Mouse (Mus musculus) regulatory T cell (primary cell): ENCODE measurements around the gene Clec2e.
"Not testable (repeated sequence)": the region's sequence is repeated elsewhere in the genome, so short reads cannot be mapped to it uniquely, and the experiment has no call there.

Experiments used
- in situ Hi-C: fragments of 300-600 bp; cut with MboI, MseI; formaldehyde crosslinking; loops from one replicate; pipeline ENCODE4 v1.15.1; 2025; ENCODE audit warnings: high pct_unique_total_duplicates

Gene Clec2e

DNA sequence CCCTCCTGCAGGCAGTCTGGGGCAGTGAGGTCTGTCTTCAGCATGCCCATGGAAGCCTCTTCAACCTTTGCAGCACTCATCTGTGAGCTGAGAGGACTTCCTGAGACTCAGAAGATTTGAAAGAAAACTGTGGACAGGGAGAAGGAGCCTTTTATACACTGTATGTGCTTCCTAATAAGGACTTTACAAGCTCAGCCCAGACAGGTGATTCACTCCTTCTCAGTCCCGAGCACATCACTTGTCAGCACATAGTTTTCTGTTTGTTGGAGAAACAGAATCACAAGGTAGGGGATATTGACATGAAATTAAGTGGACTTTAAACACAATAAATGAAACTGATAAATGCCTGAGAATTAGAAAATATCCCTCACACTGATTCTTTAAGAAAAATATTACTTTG is at the start of gene Clec2e:
Gene Clec2e, minus strand, starts transcription at position 120 of the 400 bp plus-strand sequence.
- in situ Hi-C loops: not testable (repeated sequence)

DNA sequence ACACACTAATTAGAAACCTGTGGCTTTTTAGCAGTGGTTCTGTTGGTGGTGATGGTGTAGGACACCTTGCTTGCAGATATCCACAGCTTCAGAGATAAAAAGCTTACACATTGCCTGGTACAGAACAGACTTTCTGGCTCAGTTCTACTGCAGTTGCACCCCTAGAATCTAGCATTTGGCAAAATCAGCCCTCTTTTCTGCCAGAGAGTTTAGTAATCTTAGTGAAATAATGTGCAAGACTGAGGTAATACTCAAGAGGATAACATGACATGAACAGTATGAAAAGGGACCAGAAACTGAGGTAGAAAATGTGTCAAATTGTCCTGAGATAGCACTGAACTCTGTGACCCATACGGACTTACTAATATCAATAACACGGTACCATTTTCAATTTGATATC is 46.1 kb upstream of the Clec2e start:
- in situ Hi-C loops: no loop called here

DNA sequence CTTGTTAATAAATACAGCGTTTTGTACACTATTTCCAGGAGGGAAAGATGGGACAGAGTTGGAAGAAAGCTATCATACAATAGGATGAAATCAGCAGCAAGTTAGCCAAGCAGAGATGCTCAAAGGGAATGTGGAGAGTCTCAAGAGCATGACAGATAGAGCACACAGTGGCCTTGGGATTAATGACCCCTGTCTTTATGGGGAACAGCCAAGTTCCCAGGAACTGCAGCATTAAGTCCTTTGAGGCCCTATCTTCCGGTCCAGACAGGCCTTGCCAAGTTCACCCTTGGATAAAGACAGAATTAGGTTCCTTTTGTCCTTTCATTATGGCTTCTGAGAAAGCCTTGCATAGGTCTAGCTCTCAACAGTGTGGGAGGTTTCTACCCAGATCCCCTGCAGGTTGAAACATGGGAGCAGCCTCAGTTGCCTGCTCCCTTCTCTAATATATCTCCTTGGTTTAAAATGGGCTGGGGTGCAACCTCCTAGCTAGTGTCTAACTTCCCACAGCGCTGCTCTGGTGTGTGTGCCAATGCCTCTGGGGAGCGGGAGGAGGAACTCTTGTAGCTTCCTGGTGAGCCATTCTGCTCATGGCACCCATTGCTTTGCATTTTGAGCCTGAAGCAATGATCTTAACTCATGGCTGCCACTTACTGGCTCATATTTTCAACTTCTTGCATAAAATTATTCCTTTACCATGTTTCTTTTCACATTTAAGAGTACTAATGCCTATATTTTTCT is 32.1 kb upstream of the Clec2e start:
- in situ Hi-C loops: no loop called here

DNA sequence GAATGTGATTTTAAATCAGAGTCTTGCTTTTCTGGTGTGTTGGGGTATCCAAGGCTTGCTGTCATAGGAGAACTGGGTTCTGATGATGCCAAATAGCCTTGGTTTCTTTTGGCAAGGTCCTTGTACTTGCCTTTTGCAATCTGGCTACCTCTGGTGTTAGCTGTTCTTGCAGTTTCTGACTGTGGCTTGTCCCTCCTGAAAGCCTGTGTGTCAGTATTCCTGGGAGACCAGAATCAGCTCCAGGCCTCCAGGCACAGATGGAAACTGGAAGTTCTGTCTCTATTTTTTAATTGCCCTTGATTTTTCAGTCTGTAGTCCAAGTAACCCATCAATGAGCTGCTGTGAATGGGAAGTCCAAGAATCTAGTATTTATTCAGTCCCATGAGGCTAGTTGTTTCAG is 26.1 kb upstream of the Clec2e start:
- in situ Hi-C loops: no loop called here

DNA sequence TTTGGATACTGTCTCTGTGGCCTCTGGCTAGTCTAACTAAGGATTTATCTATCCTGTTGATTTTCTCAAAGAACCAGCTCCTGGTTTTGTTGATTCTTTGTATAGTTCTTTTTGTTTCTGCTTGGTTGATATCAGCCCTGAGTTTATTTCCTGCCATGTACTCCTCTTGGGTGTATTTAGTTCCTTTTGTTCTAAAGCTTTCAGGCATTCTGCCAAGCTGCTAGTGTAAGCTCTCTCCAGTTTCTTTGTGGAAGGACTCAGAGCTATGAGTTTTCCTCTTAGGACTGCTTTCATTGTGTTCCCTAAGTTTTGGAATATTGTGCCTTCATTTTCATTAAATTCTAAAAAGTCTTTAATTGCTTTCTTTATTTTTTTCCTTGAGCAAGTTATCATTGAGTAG is 23.8 kb upstream of the Clec2e start:
- in situ Hi-C loops: loop anchor here (5.0 kb wide), 1 partner anchor 38 kb away; no protein-coding TSS in a partner anchor

DNA sequence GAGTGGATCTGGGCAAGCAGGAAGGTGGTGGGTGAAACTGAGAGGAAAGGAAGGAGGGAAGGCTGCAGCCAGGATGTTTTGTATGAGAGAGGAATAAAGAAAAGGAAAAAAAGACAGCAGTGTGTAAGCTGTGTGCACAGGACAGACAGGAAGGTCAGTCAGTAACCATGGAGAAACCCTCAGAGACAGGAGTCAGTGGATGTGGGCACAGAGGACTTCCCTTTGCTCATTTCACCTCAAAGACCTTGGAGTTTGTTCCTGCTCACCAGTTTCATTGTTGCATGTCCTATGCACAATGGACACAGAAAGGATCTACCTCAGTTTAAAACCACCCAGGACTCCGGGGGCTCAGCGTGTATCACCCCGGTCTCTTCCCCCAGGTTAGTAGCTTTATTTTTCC is 15.5 kb upstream of the Clec2e start:
- in situ Hi-C loops: no loop called here

DNA sequence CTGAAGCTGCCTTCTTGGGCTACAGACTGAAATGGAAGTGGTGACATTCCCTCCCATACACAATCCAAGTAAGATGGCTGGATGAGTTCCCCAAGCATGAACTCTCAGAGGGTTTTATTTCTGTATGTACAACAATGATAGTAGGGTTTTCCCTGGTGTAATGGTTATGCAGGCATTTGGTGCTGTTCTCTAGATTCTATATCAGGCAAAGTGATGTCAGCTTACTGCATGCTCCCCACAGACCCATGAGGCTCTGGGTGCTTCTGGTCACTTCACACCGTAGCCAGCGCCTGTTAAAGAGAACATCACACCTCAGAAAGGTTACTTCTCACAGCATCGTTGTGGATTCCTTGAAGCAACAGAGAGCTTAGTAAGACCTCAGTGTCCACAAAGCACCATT is 13.5 kb upstream of the Clec2e start:
- in situ Hi-C loops: not testable (repeated sequence)

DNA sequence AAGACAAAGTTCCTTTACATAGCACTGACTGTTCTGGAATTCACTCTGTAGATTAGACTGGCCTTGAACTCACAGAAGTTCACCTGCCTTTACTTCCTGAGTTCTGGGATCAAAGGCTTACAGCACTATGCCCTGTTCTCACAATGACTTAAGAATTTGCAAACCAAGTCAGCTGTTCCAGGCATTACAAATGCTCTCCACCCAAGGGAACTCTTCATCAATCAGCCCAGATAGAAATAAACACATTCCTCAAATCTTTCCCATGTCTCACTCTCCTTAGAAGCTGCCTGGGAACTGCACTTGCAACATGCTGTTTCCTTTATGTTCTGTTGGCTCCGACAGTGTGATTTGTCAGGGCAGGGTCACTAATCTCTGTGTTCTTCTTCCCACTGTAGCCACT is 13.1 kb upstream of the Clec2e start:
- in situ Hi-C loops: no loop called here

DNA sequence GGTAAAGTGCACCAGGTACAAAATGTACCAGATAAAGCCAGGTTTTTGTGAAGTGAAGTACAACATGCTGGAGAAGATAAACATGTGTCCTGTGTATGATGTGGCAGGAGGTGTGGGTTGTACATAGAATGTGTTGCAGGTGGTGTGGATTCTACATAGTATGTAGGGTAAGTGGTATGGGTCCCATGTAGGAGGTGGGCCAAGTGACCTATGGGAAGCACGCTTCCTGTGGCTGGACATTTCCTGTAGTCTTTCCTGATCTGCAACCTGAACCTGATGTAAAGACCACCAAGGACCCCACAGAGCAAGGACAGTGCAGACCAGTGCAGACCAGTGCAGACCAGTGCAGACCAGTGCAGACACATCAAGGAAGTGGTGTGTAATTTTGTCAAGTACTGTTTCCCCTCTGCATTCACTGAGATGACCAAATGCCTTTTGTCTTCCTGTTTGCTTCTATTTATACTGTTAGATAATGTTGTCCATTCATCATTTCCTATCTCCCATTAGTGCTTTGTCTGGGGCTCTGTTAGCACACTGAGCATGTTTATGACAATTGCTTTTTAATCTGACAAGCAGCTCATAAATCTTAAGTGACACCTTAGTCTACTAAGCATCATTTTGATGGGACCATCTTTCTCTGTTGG is 12.4 kb upstream of the Clec2e start:
- in situ Hi-C loops: no loop called here

DNA sequence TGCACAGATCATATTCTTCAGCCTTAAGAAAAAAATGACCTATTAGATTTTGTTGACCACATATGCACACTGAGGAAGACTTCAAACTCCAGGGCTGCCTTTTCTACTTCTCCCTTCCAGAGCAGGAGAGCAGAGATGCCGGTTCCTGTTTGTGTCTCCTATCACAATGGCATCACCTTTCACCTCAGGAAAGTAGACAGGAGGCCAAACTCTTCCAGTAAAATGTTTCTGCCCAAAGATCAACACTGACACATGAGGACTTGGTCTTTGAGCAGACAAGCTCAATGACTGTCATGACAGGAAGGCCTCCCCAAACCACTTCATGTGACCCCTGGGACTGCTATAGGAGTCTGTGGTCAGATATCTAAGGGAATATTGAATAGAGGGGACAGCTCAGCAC is 11.8 kb upstream of the Clec2e start:
- in situ Hi-C loops: no loop called here

DNA sequence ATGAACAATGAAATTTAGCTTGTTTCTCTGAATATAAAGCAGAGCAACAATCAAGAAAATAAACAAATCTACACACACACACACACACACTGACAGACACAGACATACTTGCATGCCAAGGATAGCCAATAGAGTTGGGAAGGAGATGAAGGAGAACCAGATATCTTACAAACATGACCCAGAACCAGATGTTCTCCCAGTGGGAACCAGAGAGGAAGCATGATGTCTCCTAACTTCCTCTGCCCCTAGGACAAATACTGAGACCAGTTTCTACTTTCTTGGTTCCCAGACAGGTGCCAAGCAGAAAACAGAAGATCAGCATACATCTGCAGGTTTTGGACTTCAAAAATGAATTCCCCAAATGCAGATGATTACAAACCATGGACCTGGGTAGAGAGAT is 7.2 kb upstream of the Clec2e start:
- in situ Hi-C loops: no loop called here

DNA sequence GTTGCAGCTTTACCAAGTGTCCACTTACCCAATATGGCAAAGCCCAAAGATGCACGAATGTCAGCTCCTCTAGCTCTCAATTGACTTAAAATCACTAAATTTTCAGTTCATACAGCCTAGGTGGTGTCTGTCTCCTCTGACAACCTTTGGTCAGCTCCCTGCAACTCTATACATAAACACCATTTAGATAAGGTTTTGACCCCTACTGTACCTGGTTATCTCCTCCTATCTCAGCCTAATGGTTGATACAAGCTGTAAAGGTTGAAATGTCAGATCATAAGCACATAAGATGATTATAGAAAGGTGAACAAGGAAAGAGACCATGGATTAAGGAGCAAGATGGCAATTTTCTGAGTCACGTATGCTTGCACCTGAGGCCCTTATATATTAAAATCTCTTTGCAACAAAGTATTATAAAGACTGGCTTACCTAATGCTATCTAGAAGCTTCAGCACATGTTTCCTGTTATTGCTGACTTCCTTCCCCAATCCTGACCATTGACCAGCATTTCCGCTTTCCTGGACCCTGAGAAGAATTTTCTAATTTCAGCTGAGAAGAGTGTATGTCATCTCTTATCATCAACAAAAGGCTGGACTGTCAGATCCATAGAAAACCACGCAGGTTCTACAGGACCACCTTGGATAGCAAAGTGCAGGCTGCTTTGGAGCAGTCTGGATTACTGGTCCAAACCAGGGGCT is 2.3 kb upstream of the Clec2e start:
- in situ Hi-C loops: no loop called here

DNA sequence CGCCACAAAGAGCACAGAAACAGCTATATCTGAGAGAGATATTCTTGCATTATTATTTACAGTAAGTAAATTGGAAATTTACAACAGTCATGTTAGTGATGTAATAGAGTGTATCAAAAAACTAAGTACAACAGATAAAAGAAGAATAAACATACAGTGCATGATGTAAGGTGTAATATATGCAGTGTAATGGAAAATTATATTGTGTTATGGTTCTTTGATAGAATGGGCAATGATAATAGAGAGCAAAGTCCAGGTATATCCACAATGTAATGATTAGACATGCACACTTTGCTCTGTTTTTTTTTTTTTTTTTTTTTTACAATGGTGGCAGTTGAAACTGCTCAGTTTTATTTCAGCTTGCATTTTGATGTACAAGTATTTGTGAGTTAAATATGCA is 891 bp upstream of the Clec2e start:
- in situ Hi-C loops: no loop called here

DNA sequence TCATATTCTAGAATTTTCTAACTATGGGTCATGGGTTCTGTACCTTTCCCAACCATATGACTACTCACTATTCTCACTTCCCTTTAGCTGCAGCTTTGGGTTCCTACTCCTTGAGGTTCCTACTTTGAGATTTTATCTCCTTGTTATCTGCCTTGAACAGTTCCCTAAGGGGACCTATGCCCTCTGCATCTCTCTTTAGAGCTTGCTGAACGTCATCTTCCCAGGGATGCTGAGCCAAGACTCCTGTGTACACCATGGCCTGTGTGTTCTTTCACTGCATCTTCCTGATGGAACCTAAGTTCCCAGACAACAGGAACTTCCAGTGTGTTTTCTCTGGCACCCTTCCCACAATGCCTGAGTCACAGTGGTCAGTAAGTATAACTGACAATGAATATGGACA is 2.8 kb downstream of the Clec2e start:
- in situ Hi-C loops: loop anchor here (25.0 kb wide), 1 partner anchor 264 kb away; no protein-coding TSS in a partner anchor

DNA sequence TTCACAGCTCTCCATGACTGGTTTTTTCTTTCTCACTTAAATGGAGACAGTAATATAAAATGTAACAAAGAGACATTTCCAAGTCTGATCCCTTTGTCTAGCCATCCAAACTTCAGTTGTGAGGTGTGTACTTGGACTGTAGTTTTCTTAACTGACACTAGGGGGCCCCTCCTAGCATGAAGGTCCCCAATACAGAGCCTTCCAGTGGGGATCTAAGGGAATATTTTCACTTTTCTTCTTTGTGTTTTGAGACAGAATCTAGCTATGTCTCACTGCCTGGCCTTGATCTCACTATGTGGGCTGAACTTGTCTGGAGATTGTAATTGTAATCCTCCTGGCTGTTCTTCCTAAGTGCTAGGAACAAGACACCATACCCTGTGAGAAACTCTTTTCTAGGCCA is 5.5 kb downstream of the Clec2e start:
- in situ Hi-C loops: loop anchor here (25.0 kb wide), 1 partner anchor 267 kb away; no protein-coding TSS in a partner anchor

DNA sequence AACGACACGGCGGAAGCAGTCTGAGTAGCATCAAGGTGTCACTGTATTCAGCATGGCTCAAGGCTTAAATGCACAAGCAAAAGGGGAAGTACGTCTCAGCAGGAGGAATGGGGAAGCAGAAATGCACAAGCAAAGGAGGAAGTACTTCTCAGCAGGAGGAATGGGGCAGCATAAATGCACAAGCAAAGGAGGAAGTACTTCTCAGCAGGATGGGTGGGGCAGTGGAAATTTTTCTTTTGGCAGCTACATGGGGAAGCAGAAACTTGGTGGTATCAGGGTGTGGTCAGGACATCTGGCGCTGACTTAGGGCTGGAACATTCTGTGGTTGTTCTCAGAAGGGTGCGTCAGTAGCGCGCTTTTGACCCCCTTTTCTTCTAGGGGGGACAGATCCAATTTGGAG is 12.1 kb downstream of the Clec2e start:
- in situ Hi-C loops: loop anchor here (5.0 to 25.0 kb wide), 2 partner anchors 159 to 274 kb away; no protein-coding TSS in a partner anchor

DNA sequence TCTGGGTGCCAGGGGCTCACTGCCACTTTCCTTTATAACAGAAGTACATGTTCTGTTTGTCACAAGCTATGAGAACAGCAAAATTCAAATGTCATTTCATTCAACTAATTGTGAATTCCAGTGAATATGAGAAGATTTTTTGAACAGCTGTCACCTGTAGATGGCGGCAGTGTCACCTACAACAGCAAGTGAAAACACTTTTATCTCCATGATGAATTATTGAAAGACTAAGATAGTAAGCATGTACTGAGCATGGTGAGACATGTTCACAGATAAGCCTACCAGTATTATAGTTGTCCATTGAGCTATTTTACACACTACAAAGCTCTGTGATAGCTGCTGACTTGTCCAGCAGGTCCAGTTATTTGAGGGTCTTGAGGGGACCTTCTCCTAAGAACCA is 12.6 kb downstream of the Clec2e start:
- in situ Hi-C loops: loop anchor here (5.0 to 25.0 kb wide), 2 partner anchors 159 to 274 kb away; no protein-coding TSS in a partner anchor

DNA sequence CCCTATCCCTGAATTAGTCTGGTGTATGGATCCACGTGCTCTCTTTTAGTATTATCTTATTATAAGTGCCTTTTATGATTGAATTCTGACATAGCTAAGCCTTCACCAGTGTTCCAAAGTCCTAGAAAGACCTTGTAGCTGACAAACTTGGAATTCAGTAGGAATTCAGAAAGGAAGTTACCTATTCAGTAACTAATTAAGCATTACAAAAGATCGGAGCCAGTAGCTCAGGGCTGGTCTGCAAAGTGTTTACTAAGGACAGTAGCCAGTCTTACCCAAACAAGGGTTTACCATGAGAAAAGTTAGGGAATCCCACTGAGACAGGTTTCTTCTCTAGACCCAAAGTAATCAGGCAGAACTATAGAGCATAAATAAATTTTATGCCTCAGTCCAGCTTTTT is 14.7 kb downstream of the Clec2e start:
- in situ Hi-C loops: loop anchor here (5.0 to 25.0 kb wide), 2 partner anchors 161 to 276 kb away; no protein-coding TSS in a partner anchor

DNA sequence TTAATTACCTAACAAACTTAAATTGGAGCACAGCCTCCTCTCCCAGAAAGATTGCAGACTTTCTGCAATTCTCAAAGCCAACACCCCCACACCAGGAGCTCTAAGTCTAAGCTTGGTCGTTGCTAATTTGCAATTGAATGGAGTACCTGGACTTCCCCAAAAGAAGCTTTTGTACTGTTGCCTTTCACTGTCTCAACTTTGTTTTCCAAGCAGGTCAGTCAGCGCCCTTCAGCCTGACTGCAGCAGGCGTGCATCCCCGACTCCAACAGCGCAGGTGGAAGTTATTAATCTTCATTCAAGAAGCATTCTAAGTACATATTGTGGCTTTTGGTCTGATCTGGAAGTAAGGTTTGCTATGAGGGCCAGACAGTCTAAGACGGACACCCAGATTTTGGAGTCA is 15.6 kb downstream of the Clec2e start:
- in situ Hi-C loops: loop anchor here (5.0 to 25.0 kb wide), 2 partner anchors 162 to 277 kb away; no protein-coding TSS in a partner anchor

DNA sequence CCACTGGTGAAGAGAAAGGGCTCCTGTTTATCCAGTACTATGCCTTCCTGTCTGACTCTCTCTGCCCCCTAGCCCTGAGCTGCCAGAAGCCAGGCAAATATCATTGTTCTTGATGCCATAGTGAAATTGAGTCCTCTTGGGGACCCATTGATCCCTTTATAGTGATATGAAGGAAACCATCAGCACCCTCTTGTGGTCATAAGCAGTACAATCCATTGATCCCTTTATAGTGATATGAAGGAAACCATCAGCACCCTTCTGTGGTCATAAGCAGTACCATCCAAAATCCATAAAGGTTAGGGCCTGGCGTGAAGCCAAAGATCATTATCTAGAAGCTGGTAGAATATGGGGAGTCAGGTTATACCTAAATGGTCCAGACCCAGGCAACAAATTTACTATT is 33.7 kb downstream of the Clec2e start:
- in situ Hi-C loops: loop anchor here (5.0 kb wide), 1 partner anchor 215 kb away; no protein-coding TSS in a partner anchor

DNA sequence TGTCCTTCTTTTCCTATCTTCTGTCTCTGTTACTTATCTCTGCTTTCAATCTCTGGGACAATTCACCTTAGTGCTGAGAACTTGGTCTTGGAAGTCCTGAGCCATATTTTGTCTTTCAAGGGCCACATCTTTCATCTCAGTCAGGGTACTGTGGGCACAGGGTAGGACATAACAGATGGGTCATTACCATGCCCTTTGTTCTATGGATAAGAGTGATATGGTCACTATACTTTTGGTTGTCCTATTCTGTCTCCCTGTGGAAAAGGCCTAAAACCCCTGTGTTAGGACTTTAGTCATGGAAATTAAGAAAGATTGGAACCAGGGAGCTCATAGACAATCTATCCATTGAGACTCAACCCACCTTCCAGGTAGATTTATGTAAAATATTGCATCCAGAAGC is 34.2 kb downstream of the Clec2e start:
- in situ Hi-C loops: loop anchor here (5.0 kb wide), 1 partner anchor 214 kb away; no protein-coding TSS in a partner anchor

DNA sequence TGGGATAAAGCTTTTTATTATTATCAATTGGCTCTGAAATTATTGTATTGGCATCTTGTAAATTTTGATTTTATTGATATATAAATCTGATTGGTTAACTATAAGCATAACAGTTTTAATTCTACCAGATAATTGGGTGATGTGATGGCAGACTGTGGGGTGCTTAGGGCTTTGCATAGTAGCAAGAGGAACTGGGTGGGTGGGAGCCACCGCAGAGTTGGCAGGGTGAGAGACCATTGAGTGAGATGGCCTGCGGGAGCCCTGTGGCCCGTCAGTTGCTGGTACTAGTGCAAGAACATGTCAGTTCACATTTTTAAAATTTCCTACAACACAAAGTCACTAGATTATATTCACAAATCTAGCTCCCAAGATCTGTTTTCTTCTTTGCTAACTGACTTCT is 34.9 kb downstream of the Clec2e start:
- in situ Hi-C loops: loop anchor here (5.0 kb wide), 1 partner anchor 214 kb away; no protein-coding TSS in a partner anchor
